ENCODE assay signal across 20 mouse cellular contexts in genomic region chr14:121326432-121326831, GRCm38 (mm10). TPM values are rescaled to one million over a fixed set of nuclear protein-coding genes. Genes with fewer than 3 reads are reported as not detected.
DNase-seq lines count a peak whose midpoint lies in the region; ATAC-seq and TF ChIP-seq lines count a peak whose summit lies in the region.
"Had no signal": no experiment of that assay in that cellular context is flagged by ENCODE, and none has a peak within 500 bp of the region (broad histone marks: within the 10 kb centered on the region; RNA-seq: fewer than 3 reads in every experiment).

No protein-coding gene starts in this region.

- no peak overlapping the region for H3K9ac ChIP-seq in midbrain, embryonic 11.5 days (ENCODE audit: low read length)
- H3K9ac ChIP-seq in lung, postnatal 0 days (replicated peaks; ENCODE audit: low read depth): no peak overlapping the region
- H3K9ac ChIP-seq: heart, embryonic 15.5 days had no signal

- peak; percentile 56 for DNase-seq in cerebellum, adult 11-12 months
- no peak for DNase-seq in cerebellum, postnatal 4 days (ENCODE audit: low spot score in 2 of 2)
- no peak for DNase-seq in midbrain, embryonic 11.5 days (ENCODE audit: low spot score, missing footprints)
- DNase-seq in midbrain, embryonic 10.5 days (ENCODE audit: low spot score): no peak
- DNase-seq in cerebellum, adult 9-10 months: peak; percentile 39
- DNase-seq in naive thymus-derived CD4-positive, alpha-beta T cell, adult 2 months (ENCODE audit: low read depth): peak; percentile 37
- no peak for DNase-seq in kidney, postnatal 25 days
- no peak for DNase-seq in lung, postnatal 0 days (ENCODE audit: low spot score)
- DNase-seq: gastrocnemius, postnatal 36 days; heart, adult 2 months; heart, postnatal 36 days; kidney, adult 9 months; kidney, postnatal 14 days; layer of hippocampus, postnatal 36 days; spleen, adult 18-20 months had no signal

- no peaks in the 10 kb centered on the region for H3K27me3 ChIP-seq in midbrain, embryonic 11.5 days (ENCODE audit: control insufficient read depth, insufficient read depth, low read length)
- no peaks in the 10 kb centered on the region for H3K27me3 ChIP-seq in midbrain, embryonic 10.5 days (ENCODE audit: low read depth, poor library complexity, severe bottlenecking)
- H3K27me3 ChIP-seq in lung, postnatal 0 days (replicated peaks; ENCODE audit: insufficient read depth, low read length): no peaks in the 10 kb centered on the region
- H3K27me3 ChIP-seq: heart, embryonic 15.5 days had no signal

- H3K9me3 ChIP-seq in midbrain, embryonic 11.5 days (ENCODE audit: control insufficient read depth, low read length): no peaks in the 10 kb centered on the region
- H3K9me3 ChIP-seq in midbrain, embryonic 10.5 days (replicated peaks): 0 out of 2 replicates have a peak, but pooled peaks cover 4% of the 10 kb centered on the region
- no peaks in the 10 kb centered on the region for H3K9me3 ChIP-seq in lung, postnatal 0 days (ENCODE audit: low read length)
- H3K9me3 ChIP-seq: embryonic facial prominence, embryonic 10.5 days; heart, embryonic 15.5 days had no signal

- no peak overlapping the region for H3K4me2 ChIP-seq in midbrain, embryonic 11.5 days
- H3K4me2 ChIP-seq in lung, postnatal 0 days (replicated peaks; ENCODE audit: low read depth, low read length): no peak overlapping the region
- H3K4me2 ChIP-seq: heart, embryonic 15.5 days had no signal

- H3K4me3 ChIP-seq in midbrain, embryonic 11.5 days (ENCODE audit: low read depth, low read length): no peak overlapping the region
- no peak overlapping the region for H3K4me3 ChIP-seq in midbrain, embryonic 10.5 days
- no peak overlapping the region for H3K4me3 ChIP-seq in lung, postnatal 0 days (ENCODE audit: low read depth, low read length)
- H3K4me3 ChIP-seq: embryonic facial prominence, embryonic 10.5 days; heart, adult 2 months; heart, embryonic 15.5 days had no signal

- H3K27ac ChIP-seq in midbrain, embryonic 11.5 days (ENCODE audit: low read depth, low read length): no peak overlapping the region
- H3K27ac ChIP-seq in midbrain, embryonic 10.5 days (replicated peaks): no peak overlapping the region
- H3K27ac ChIP-seq in lung, postnatal 0 days (ENCODE audit: low read length): no peak overlapping the region
- H3K27ac ChIP-seq: embryonic facial prominence, embryonic 10.5 days; heart, adult 2 months; heart, embryonic 15.5 days; hindbrain, postnatal 0 days had no signal

- no peaks in the 10 kb centered on the region for H3K36me3 ChIP-seq in midbrain, embryonic 11.5 days (ENCODE audit: control insufficient read depth, insufficient read depth, low read length)
- peaks cover 8% of the 10 kb centered on the region; the same call in 1 of the 2 replicates for H3K36me3 ChIP-seq in midbrain, embryonic 10.5 days
- H3K36me3 ChIP-seq in lung, postnatal 0 days (ENCODE audit: insufficient read depth, low read length): no peaks in the 10 kb centered on the region
- H3K36me3 ChIP-seq: heart, embryonic 15.5 days had no signal

- no peaks in the 10 kb centered on the region for H3K4me1 ChIP-seq in midbrain, embryonic 11.5 days (ENCODE audit: control insufficient read depth, insufficient read depth, low read length)
- peaks cover 5% of the 10 kb centered on the region; the same call in 1 of the 2 replicates for H3K4me1 ChIP-seq in midbrain, embryonic 10.5 days
- H3K4me1 ChIP-seq in lung, postnatal 0 days (ENCODE audit: insufficient read depth, low read depth, low read length): no peaks in the 10 kb centered on the region

- no peak for TF ChIP-seq CTCF in lung, postnatal 0 days (IDR thresholded peaks at IDR 0.05)

- WGBS in midbrain, embryonic 11.5 days: 93% methylated on average over 2 of the region's 2 CpGs
- WGBS in midbrain, embryonic 10.5 days: 94% methylated on average over 2 of the region's 2 CpGs
- WGBS in lung, postnatal 0 days: 60% methylated on average over 2 of the region's 2 CpGs

- TF ChIP-seq EP300 in lung, postnatal 0 days (IDR thresholded peaks at IDR 0.05): no peak

- 0 out of 2 replicates have a peak, but pooled peaks have one; percentile 7 for ATAC-seq in midbrain, embryonic 11.5 days (ENCODE audit: low FRiP score)
- no peak for ATAC-seq in lung, postnatal 0 days
- ATAC-seq: CD4-positive, CD25-positive, alpha-beta regulatory T cell, adult 4 months; intestine, embryonic 16.5 days had no signal

RNA-seq across cellular contexts. Expression of gene Stk24, which starts 53.4 kb away (rescaled TPM):
- 40.4 and 43.5 TPM in 2 replicates for polyA plus RNA-seq in midbrain, embryonic 11.5 days (2014; fragmentation: Nextera tagmentation; extraction: Ambion mirVana)
- 35.0 and 36.8 TPM in 2 replicates for polyA plus RNA-seq in midbrain, embryonic 10.5 days (2016; fragmentation: Nextera tagmentation; extraction: Ambion mirVana)
- polyA plus RNA-seq in lung, postnatal 0 days (2015; fragmentation: Nextera tagmentation; extraction: Ambion mirVana): 30.6 and 33.4 TPM in 2 replicates

Comparison
In these comparisons a context has a peak if more than half of its experiments do, and no peak if none do; other contexts are left out.
1. DNase-seq: peak in cerebellum, adult 11-12 months (single experiment), cerebellum, adult 9-10 months (single experiment) and naive thymus-derived CD4-positive, alpha-beta T cell, adult 2 months (single experiment); none in cerebellum, postnatal 4 days (0 of 2), midbrain, embryonic 11.5 days (single experiment), midbrain, embryonic 10.5 days (single experiment), kidney, postnatal 25 days (0 of 2) and lung, postnatal 0 days (single experiment).